Mouse (Mus musculus) megakaryocyte, embryonic 14.5 days (primary cell): ENCODE data around the gene Fndc11. TPM values are rescaled to one million over a fixed set of nuclear protein-coding genes. Genes with fewer than 3 reads are reported as not detected.
A peak's percentile ranks its signal among the peaks of the same experiment; 100 is the strongest.

Source experiments
- H3K27me3 ChIP-seq: replicated peaks from 2 replicates; pipeline ENCODE3; 2012; ENCODE audit warnings: inconsistent platforms
- H3K36me3 ChIP-seq: replicated peaks from 2 replicates; pipeline ENCODE3; 2012; ENCODE audit warnings: low read length, inconsistent platforms, mixed read lengths
- H3K4me1 ChIP-seq: 2 replicates; pipeline ENCODE4 v1.6.1; 2012; ENCODE audit warnings: inconsistent platforms
- H3K4me3 ChIP-seq: replicated peaks from 2 replicates; pipeline ENCODE3; 2012; ENCODE audit warnings: moderate library complexity, mild to moderate bottlenecking, inconsistent platforms
- H3K9me3 ChIP-seq: 2 replicates; pipeline ENCODE4 v1.6.1; 2012; ENCODE audit warnings: inconsistent platforms
- FLI1 ChIP-seq: IDR thresholded peaks from 2 replicates; pipeline ENCODE4 v1.6.1; 2012; ENCODE audit warnings: low read length, inconsistent platforms, mixed read lengths
- GATA1 ChIP-seq: IDR thresholded peaks from 3 replicates; pipeline ENCODE4 v1.6.1; 2012; ENCODE audit warnings: mixed read lengths, low read length, inconsistent platforms, borderline replicate concordance
- polyA plus RNA-seq: library from polyadenylated mRNA; stranded (reverse); fragments of >175 nt; gene quantifications from 2 replicates; pipeline ENCODE4 v1.2.3, GENCODE M21; 2012; ENCODE audit warnings: low replicate concordance; ENCODE audit not compliant: insufficient read depth

The Fndc11 gene
- polyA plus RNA-seq, 1 experiment = not detected

DNA sequence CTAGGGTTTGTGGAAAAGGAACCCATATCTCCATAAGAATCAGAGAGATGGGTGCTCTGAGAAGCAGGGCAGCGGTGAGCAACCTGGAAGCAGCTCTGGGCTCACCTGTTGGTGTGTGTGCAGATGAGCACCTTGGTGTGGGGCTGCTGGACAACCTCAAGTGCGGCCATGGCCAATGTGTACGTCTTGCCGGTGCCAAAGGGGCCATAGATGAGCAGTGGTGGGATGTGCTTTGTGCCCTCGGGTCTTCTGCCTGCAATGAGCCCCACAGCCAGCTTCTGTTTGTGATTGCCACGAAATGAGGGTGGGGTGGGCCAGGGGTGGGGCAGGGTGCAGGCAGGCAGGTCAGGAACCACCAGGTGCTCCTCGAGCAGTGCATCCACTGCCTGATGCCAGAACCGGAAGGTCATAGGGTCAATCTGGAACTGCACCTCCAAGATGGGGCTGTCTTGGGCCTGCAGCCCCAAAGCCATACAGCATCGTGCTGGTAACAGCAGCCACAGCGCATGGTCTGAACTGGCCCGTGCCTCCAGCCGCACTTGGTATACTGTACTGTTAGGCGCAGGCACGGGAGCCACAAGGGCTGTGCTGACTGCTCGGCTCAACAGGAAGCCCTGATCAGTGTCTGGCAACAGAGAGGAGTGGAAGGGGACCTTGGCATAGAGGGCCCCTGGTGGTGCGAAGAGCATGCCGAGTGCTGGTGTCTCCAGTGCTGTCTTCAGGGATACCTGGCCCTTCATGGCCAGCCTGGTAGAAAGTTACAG lies 17.6 kb downstream of the Fndc11 start:
- peaks cover 83% of the 10 kb centered on the region for H3K36me3 ChIP-seq
- H3K9me3 ChIP-seq = no peaks in the 10 kb centered on the region
- TF ChIP-seq FLI1 = no peak
- TF ChIP-seq GATA1 = no peak

DNA sequence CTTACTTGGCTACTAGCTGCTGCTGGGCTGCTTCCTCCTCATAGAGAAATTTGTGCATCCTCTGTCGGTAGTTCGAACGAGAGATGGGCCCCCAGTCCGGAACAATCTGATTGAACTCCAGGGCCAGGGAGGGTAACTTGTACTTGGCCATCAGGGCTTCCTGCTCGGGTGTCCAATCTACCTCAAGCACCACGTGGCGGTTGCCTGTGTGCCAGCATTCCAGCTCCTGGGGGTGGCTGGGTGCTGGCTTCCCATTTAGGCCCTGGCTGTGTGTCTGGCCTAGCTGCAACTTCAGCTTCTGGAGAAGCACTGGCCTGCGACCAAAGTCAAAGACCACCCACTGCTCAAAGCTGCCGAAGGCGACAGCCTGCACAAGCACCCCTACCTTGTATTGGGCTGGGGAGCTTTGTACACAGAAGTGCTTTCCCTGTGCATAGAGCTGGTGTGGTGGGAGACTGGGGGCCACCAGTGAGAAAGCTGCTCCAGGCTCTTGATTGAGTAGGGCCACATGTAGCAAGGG lies 18.3 kb downstream of the Fndc11 start:
- Histone ChIP-seq H3K36me3 (peaks cover 76% of the 10 kb centered on the region), H3K9me3 (no peaks in the 10 kb centered on the region), H3K27me3 (peaks cover 3% of the 10 kb centered on the region), H3K4me1 (peaks cover 53% of the 10 kb centered on the region), H3K4me3 (no peak overlapping the region)
- no peak for TF ChIP-seq GATA1
- TF ChIP-seq FLI1 = no peak

More for the DNA sequence above, 17.6 kb downstream of the Fndc11 start:
- Histone ChIP-seq H3K27me3 (peaks cover 2% of the 10 kb centered on the region), H3K4me3 (no peak overlapping the region), H3K4me1 (peaks cover 48% of the 10 kb centered on the region)

GRCm38 (mm10) chr2:181238861-181239260 lies 19.0 kb downstream of the Fndc11 start:
- no peak for TF ChIP-seq FLI1
- no peak overlapping the region for H3K4me3 ChIP-seq
- peaks cover 59% of the 10 kb centered on the region for H3K4me1 ChIP-seq
- no peaks in the 10 kb centered on the region for H3K9me3 ChIP-seq
- peaks cover 3% of the 10 kb centered on the region for H3K27me3 ChIP-seq
- peaks cover 69% of the 10 kb centered on the region for H3K36me3 ChIP-seq

DNA sequence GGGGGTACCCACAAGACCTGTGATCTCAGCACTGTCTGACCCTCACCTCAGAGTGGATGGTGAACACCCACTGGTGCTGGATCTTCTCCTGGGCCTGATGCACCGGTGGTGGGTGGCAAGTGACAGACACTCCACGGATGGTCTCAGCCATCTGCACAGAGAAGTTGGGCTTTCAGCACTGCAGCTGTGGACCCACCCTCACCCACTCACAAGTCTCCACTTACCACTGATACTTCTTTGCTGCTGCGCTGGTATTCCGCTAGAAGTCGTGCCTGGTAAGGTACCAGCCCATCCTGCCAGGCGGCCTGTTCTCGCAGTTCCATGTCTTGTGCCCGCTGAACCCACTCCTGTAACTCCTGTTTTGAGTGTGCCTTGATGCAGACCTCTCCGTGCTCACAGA lies 19.4 kb downstream of the Fndc11 start:
- Histone ChIP-seq H3K4me3 (peak overlapping the region; percentile 35), H3K9me3 (no peaks in the 10 kb centered on the region), H3K27me3 (peaks cover 3% of the 10 kb centered on the region), H3K36me3 (peaks cover 65% of the 10 kb centered on the region), H3K4me1 (peaks cover 63% of the 10 kb centered on the region)
- no peak for TF ChIP-seq FLI1
- TF ChIP-seq GATA1 = no peak

DNA sequence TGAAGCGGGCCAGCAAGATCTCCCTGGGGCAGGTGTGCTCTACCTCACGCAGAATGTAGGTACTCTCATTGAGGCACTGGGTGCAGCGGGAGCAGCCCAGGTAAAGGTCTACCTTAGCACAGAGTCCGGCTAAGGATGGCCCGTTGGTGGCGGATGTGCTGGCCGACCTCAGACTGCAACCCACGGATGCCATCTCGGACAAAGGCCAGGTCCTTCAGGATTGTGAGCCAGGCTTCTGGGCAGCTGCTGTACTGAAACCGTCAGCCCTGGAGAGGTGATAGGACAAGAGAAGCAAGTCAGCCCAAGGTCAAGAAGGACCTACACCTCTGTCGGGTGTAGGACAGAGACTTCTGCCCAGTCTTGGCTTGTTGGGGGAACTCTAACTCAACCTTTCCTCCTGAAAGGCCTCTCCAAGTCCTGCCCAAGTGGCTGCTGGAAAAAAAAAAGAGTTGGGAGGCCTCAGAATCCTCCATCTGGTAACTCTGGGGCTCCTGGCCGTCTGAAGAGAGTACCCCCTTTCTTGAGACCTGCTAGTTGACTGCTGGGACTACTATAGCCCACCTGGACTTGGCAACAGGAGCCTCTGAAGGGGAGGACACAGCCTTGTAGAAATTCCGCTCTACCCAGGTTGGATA lies 21.1 kb downstream of the Fndc11 start:
- Histone ChIP-seq H3K9me3 (no peaks in the 10 kb centered on the region), H3K4me3 (peak overlapping the region; percentile 94), H3K27me3 (peaks cover 3% of the 10 kb centered on the region), H3K4me1 (peaks cover 63% of the 10 kb centered on the region), H3K36me3 (peaks cover 48% of the 10 kb centered on the region)
- TF ChIP-seq GATA1 (no peak), FLI1 (no peak)

DNA sequence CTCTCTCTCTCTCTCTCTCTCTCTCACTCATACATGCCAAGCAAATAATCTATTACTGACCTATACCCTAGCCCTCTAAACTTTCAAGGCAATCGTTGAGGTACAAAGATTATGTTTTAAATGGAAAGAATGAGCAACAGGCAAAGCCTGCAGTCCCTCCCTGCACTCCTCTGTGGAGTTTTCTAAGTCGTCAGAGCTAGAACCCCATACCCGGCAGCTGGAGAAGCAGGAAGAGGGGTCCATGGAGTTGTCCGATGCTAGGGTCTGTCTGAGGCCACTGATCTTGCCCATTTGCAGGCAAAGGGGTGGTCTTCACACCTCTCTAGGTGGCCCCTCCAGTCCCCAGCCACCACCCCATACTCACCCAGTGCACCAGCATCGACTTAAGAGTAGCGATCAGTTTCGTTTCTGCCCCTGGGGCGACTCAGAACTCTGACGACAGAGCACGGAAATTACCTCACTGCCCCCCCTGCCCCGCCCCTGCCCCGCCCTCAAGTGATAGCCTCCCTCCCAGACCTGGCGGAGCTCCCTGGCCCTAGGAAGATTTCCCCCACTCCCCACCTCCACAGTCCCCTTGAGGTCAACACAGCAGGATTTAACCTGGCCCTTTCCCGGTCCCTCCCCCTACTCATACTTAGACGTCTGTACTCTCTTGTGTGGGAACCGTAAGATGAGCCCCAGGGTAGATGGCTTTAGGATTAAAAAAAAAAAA lies 21.9 kb downstream of the Fndc11 start, which contains the start of gene Helz2:
Gene Helz2, minus strand, starts transcription at position 426 of the 712 bp plus-strand sequence.
- TF ChIP-seq FLI1 (no peak), GATA1 (no peak)
- H3K4me1 ChIP-seq = peaks cover 58% of the 10 kb centered on the region
- peak within 1 kb of the TSS; percentile 94 for H3K4me3 ChIP-seq

DNA sequence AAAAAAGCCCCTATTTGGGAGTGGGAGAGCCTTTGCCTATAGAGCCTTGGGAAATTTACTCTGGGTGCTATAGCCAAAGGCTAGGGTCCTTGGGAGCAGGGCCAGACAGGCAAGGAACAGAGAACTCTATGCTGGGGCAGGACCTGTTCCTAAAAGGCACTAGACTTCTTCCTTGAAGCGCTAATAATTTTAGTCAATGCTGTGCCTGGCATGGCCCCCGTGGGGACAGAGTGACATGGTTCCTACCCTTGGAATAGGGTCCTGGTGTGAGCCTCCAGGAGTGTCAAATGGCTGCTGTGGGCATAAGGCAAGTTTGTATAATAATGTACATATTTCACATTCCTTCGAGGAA lies 22.5 kb downstream of the Fndc11 start:
- Histone ChIP-seq H3K36me3 (peaks cover 35% of the 10 kb centered on the region), H3K4me1 (peaks cover 58% of the 10 kb centered on the region), H3K4me3 (peak overlapping the region; percentile 94), H3K9me3 (peaks cover 11% of the 10 kb centered on the region), H3K27me3 (peaks cover 7% of the 10 kb centered on the region)
- TF ChIP-seq GATA1 (no peak), FLI1 (no peak)

More for the DNA sequence above, 21.9 kb downstream of the Fndc11 start, which contains the start of gene Helz2:
- Histone ChIP-seq H3K9me3 (peaks cover 5% of the 10 kb centered on the region), H3K36me3 (peaks cover 40% of the 10 kb centered on the region), H3K27me3 (peaks cover 6% of the 10 kb centered on the region)

DNA sequence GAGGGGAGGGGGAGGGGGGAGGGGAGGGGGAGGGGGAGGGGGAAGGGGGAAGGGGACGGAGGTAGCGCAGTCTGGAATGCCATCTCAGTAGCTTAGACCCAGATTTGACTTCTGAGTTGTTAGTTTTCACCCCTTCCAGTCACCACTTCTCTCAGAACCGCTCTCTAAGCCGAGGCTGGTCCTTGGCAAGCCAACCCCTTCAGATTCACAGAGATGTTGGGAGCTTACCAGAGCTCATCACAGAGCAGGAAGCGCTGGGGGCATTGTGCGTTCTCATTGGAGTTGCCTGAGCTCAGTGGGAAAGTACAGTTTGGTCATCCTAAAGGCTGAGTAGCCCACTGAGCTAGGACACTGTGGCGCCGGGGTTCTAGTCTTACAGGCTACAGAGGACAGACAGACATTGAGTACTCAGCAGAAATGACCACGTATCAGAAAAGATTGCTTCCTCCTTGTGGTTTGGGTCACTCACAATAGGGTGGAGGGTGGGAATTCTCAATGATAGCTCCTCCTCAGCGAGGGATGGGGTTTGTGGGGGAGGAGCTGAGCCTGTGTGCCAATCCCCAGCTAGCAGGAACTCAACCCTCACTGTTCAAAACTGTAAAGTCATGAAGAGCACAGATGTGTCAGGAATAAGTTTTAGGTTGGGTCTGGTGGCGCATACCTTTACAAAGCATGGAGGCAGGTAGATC lies 24.0 kb downstream of the Fndc11 start:
- peaks cover 13% of the 10 kb centered on the region for H3K9me3 ChIP-seq
- H3K4me1 ChIP-seq = peaks cover 49% of the 10 kb centered on the region
- no peak for TF ChIP-seq FLI1
- no peak for TF ChIP-seq GATA1
- H3K4me3 ChIP-seq = peak overlapping the region; percentile 78
- peaks cover 8% of the 10 kb centered on the region for H3K27me3 ChIP-seq
- peaks cover 21% of the 10 kb centered on the region for H3K36me3 ChIP-seq

DNA sequence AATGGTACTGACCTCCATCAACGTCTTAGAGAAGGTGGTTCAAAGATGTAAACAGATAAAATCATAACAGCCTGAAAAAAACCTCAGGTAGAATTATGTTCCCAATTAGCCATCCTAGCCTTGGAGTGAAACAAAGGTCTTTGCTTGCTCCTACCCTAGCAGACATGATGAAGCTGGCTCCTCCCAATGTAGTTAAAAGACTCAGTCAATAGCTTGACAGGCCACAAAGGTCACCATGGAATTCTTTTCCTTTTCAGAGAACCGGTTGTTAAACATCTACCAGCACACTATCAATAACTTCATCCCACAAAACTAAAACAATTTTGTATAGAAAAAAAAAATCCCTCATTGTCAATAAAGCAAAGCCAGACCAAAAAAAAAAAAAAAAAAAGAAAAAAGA lies 25.2 kb downstream of the Fndc11 start:
- H3K9me3 ChIP-seq = peaks cover 13% of the 10 kb centered on the region
- H3K36me3 ChIP-seq = peaks cover 9% of the 10 kb centered on the region
- H3K27me3 ChIP-seq = peaks cover 8% of the 10 kb centered on the region
- peaks cover 38% of the 10 kb centered on the region for H3K4me1 ChIP-seq
- no peak for TF ChIP-seq FLI1
- no peak for TF ChIP-seq GATA1
- H3K4me3 ChIP-seq = no peak overlapping the region
